Mouse (Mus musculus) ES-Bruce4 (cell line): ENCODE measurements around the gene Psma4.

Experiments
- CTCF ChIP-seq: IDR thresholded peaks from one replicate; pipeline ENCODE4 v1.8.1; 2011; ENCODE audit warnings: low read depth, low read length
- POLR2A ChIP-seq: IDR thresholded peaks from one replicate; pipeline ENCODE4 v1.8.1; 2011; ENCODE audit warnings: low read length; ENCODE audit not compliant: insufficient read depth

- TF ChIP-seq CTCF (no peak), POLR2A (no peak)
Measured at GRCm38 (mm10) chr9:54918781-54919180, 31.8 kb upstream of the Psma4 start.
